Mouse (Mus musculus) embryonic facial prominence, embryonic 14.5 days (tissue): ENCODE measurements around the gene Tepsin. TPM values are rescaled to one million over a fixed set of nuclear protein-coding genes. Genes with fewer than 3 reads are reported as not detected.
A peak's percentile ranks its signal among the peaks of the same experiment; 100 is the strongest.

Experiments used
- ATAC-seq: fragments of 200-750 bp; cut with Nextera tagmentation; 2 replicates; pipeline ENCODE4 v1.8.0; 2017; ENCODE audit warnings: low read depth, moderate number of reproducible peaks, moderate TSS enrichment
- DNase-seq: peaks from one replicate; pipeline ENCODE4 v3.0.0-alpha.2; 2015; ENCODE audit warnings: low spot score
- H3K27ac ChIP-seq: fragments of 300-500 bp; sonication (generic); replicated peaks from 2 replicates; pipeline ENCODE4 v1.5.1; 2014; ENCODE audit warnings: low read depth, mild to moderate bottlenecking, low read length, moderate library complexity
- H3K27me3 ChIP-seq: fragments of 300-500 bp; sonication (generic); replicated peaks from 2 replicates; pipeline ENCODE4 v1.6.1; 2014; ENCODE audit warnings: low read length; ENCODE audit not compliant: control insufficient read depth, insufficient read depth
- H3K36me3 ChIP-seq: fragments of 300-500 bp; sonication (generic); 2 replicates; pipeline ENCODE4 v1.6.1; 2014; ENCODE audit warnings: low read length, mixed read lengths; ENCODE audit not compliant: control insufficient read depth, insufficient read depth
- H3K4me1 ChIP-seq: fragments of 300-500 bp; sonication (generic); 2 replicates; pipeline ENCODE4 v1.6.1; 2014; ENCODE audit warnings: antibody characterized with exemption, low read length; ENCODE audit not compliant: control insufficient read depth, insufficient read depth
- H3K4me2 ChIP-seq: fragments of 300-500 bp; sonication (generic); 2 replicates; pipeline ENCODE4 v1.6.1; 2014; ENCODE audit warnings: low read depth, mild to moderate bottlenecking, low read length, moderate library complexity, mixed read lengths
- H3K4me3 ChIP-seq: fragments of 300-500 bp; sonication (generic); 2 replicates; pipeline ENCODE4 v1.5.1; 2014; ENCODE audit warnings: low read depth, mild to moderate bottlenecking, low read length
- H3K9ac ChIP-seq: fragments of 300-500 bp; sonication (generic); 2 replicates; pipeline ENCODE4 v1.6.1; 2014; ENCODE audit warnings: low read depth, mild to moderate bottlenecking, low read length, moderate library complexity, mixed read lengths
- H3K9me3 ChIP-seq: fragments of 300-500 bp; sonication (generic); 2 replicates; pipeline ENCODE4 v1.6.1; 2016; ENCODE audit warnings: low read length; ENCODE audit not compliant: control insufficient read depth
- WGBS: fragments of 180-500 bp; shearing (Covaris S2); extraction: QIAGEN DNeasy Blood & Tissue Kit; methylation state at CpG from one replicate; pipeline ENCODE4 v1.1.7; 2014; 5-methylcytosine and 5-hydroxymethylcytosine counted together
- polyA plus RNA-seq: library from polyadenylated mRNA; unstranded; fragments of >200 nt; fragmentation: Nextera tagmentation; extraction: Ambion mirVana; gene quantifications from 2 replicates; pipeline ENCODE4 v1.2.1, GENCODE M21; 2014

Tepsin gene
- polyA plus RNA-seq, 1 experiment from 2014 or later: 13.1 TPM

- no peak overlapping the region for H3K27ac ChIP-seq
- no peak overlapping the region for H3K4me2 ChIP-seq
- H3K4me3 ChIP-seq: no peak overlapping the region
- DNase-seq: no peak
- H3K9me3 ChIP-seq: no peaks in the 10 kb centered on the region
- ATAC-seq: no peak
- H3K36me3 ChIP-seq: peaks cover 46% of the 10 kb centered on the region
- 92% methylated on average over 3 of the region's 3 CpGs for WGBS
- no peak overlapping the region for H3K9ac ChIP-seq
- H3K27me3 ChIP-seq: no peaks in the 10 kb centered on the region
- peaks cover 6% of the 10 kb centered on the region for H3K4me1 ChIP-seq
Measured at GRCm38 (mm10) chr11:120103431-120103997, 5.0 kb upstream of the Tepsin start.

- no peak overlapping the region for H3K4me2 ChIP-seq
- peaks cover 14% of the 10 kb centered on the region for H3K4me1 ChIP-seq
- H3K9me3 ChIP-seq: no peaks in the 10 kb centered on the region
- H3K27ac ChIP-seq: no peak overlapping the region
- H3K9ac ChIP-seq: no peak overlapping the region
- DNase-seq: peak; percentile 73
- peaks cover 35% of the 10 kb centered on the region for H3K36me3 ChIP-seq
- no peak for ATAC-seq
- 3% methylated on average over 3 of the region's 3 CpGs for WGBS
- H3K4me3 ChIP-seq: no peak overlapping the region
- no peaks in the 10 kb centered on the region for H3K27me3 ChIP-seq
Measured at GRCm38 (mm10) chr11:120101036-120101435, 2.5 kb upstream of the Tepsin start.

- Histone ChIP-seq H3K9me3 (no peaks in the 10 kb centered on the region), H3K4me1 (peaks cover 7% of the 10 kb centered on the region; the same call in 1 of the 2 replicates), H3K4me2 (no peak overlapping the region), H3K9ac (no peak overlapping the region), H3K27me3 (no peaks in the 10 kb centered on the region), H3K4me3 (no peak overlapping the region), H3K27ac (no peak overlapping the region), H3K36me3 (peaks cover 58% of the 10 kb centered on the region)
- 79% methylated on average over 21 of the region's 23 CpGs for WGBS
- ATAC-seq (peak; percentile 34; the same call in 1 of the 2 replicates), DNase-seq (no peak)
Measured at GRCm38 (mm10) chr11:120092817-120093591, 5.5 kb downstream of the Tepsin start.

- ATAC-seq (no peak), DNase-seq (no peak)
- no peak overlapping the region for H3K27ac ChIP-seq
- H3K9ac ChIP-seq: no peak overlapping the region
- peaks cover 55% of the 10 kb centered on the region for H3K36me3 ChIP-seq
- peaks cover 5% of the 10 kb centered on the region for H3K4me1 ChIP-seq
- H3K9me3 ChIP-seq: no peaks in the 10 kb centered on the region
- WGBS: 90% methylated on average over 4 of the region's 4 CpGs
- H3K4me2 ChIP-seq: no peak overlapping the region
- H3K27me3 ChIP-seq: no peaks in the 10 kb centered on the region
- no peak overlapping the region for H3K4me3 ChIP-seq
Measured at GRCm38 (mm10) chr11:120090661-120091060, 7.9 kb downstream of the Tepsin start.

GRCm38 (mm10) chr11:120086702-120087152 lies 11.8 kb downstream of the Tepsin start, which contains the start of gene Cep131:
TSS of gene Cep131 (minus strand) at chr11:120086827.
- peak within 1 kb of the TSS; percentile 95 for H3K4me3 ChIP-seq
- H3K4me2 ChIP-seq: peak within 1 kb of the TSS; percentile 94
- peak within 1 kb of the TSS; percentile 70 for H3K27ac ChIP-seq
- WGBS: under 1% methylated on average over 31 of the region's 42 CpGs
- ATAC-seq (peak; percentile 100), DNase-seq (peak; percentile 99)
- H3K27me3 ChIP-seq: no peaks in the 10 kb centered on the region
- peaks cover 38% of the 10 kb centered on the region for H3K36me3 ChIP-seq
- H3K9ac ChIP-seq: peak within 1 kb of the TSS; percentile 97
- H3K9me3 ChIP-seq: no peaks in the 10 kb centered on the region
- H3K4me1 ChIP-seq: peaks cover 9% of the 10 kb centered on the region

- WGBS: 0% methylated on average over 17 of the region's 25 CpGs
- peak; percentile 35 for DNase-seq
- Histone ChIP-seq H3K27ac (peak overlapping the region; percentile 70), H3K4me1 (peaks cover 9% of the 10 kb centered on the region), H3K4me2 (peak overlapping the region; percentile 94), H3K27me3 (no peaks in the 10 kb centered on the region), H3K36me3 (peaks cover 37% of the 10 kb centered on the region), H3K9me3 (no peaks in the 10 kb centered on the region), H3K9ac (peak overlapping the region; percentile 97), H3K4me3 (peak overlapping the region; percentile 95)
- ATAC-seq: peak; percentile 19
Measured at GRCm38 (mm10) chr11:120085891-120086627, 12.5 kb downstream of the Tepsin start.

- no peak overlapping the region for H3K4me3 ChIP-seq
- no peak overlapping the region for H3K4me2 ChIP-seq
- H3K36me3 ChIP-seq: peaks cover 81% of the 10 kb centered on the region
- DNase-seq (no peak), ATAC-seq (no peak)
- 0 out of 2 replicates have a peak, but pooled peaks cover under 1% of the 10 kb centered on the region for H3K4me1 ChIP-seq
- H3K9ac ChIP-seq: no peak overlapping the region
- 85% methylated on average over 6 of the region's 6 CpGs for WGBS
- no peaks in the 10 kb centered on the region for H3K9me3 ChIP-seq
- H3K27me3 ChIP-seq: no peaks in the 10 kb centered on the region
- no peak overlapping the region for H3K27ac ChIP-seq
Measured at GRCm38 (mm10) chr11:120080282-120080681, 18.2 kb downstream of the Tepsin start.

- H3K36me3 ChIP-seq: peaks cover 86% of the 10 kb centered on the region
- WGBS: 79% methylated on average over 3 of the region's 3 CpGs
- H3K9ac ChIP-seq: no peak overlapping the region
- H3K4me2 ChIP-seq: no peak overlapping the region
- ATAC-seq (no peak), DNase-seq (no peak)
- no peak overlapping the region for H3K4me3 ChIP-seq
- no peaks in the 10 kb centered on the region for H3K4me1 ChIP-seq
- no peak overlapping the region for H3K27ac ChIP-seq
- H3K27me3 ChIP-seq: no peaks in the 10 kb centered on the region
- H3K9me3 ChIP-seq: no peaks in the 10 kb centered on the region
Measured at GRCm38 (mm10) chr11:120076191-120076590, 22.3 kb downstream of the Tepsin start.
